Mouse (Mus musculus) C2C12 (cell line): ENCODE data around the gene Tpk1.

ENCODE experiments used
- CTCF ChIP-seq: IDR thresholded peaks from one replicate; pipeline ENCODE4 v1.5.1; 2011; ENCODE audit not compliant: control insufficient read depth, insufficient read depth, insufficient read length
- MAX ChIP-seq: IDR thresholded peaks from one replicate; pipeline ENCODE4 v1.6.1; 2011; ENCODE audit warnings: mild to moderate bottlenecking, control low read depth

- no peak for TF ChIP-seq MAX
- no peak for TF ChIP-seq CTCF
Observed at GRCm38 (mm10) chr6:43520218-43520617, 145.9 kb downstream of the Tpk1 start.
